Mouse (Mus musculus) bone marrow, adult 2 months (tissue): ENCODE measurements around the gene Sft2d2. TPM values are rescaled to one million over a fixed set of nuclear protein-coding genes. Genes with fewer than 3 reads are reported as not detected.

Experiments used
- H3K27ac ChIP-seq: fragments of 200-500 bp; 2 replicates; pipeline ENCODE4 v1.5.1; 2012; ENCODE audit warnings: low read depth, mild to moderate bottlenecking, control low read depth, inconsistent platforms, low read length; ENCODE audit not compliant: control insufficient read depth, poor library complexity, insufficient read depth
- H3K4me1 ChIP-seq: fragments of 200-500 bp; 2 replicates; pipeline ENCODE4 v1.6.1; 2011; ENCODE audit warnings: low read length; ENCODE audit not compliant: control insufficient read depth, insufficient read depth
- H3K4me3 ChIP-seq: fragments of 200-500 bp; replicated peaks from 2 replicates; pipeline ENCODE3; 2011; ENCODE audit warnings: mild to moderate bottlenecking, low read depth, low read length, control low read depth; ENCODE audit not compliant: control insufficient read depth
- CTCF ChIP-seq: fragments of 200-500 bp; IDR thresholded peaks from 2 replicates; pipeline ENCODE4 v1.5.1; 2011; ENCODE audit warnings: low read length, control low read depth; ENCODE audit not compliant: control insufficient read depth, insufficient read depth
- POLR2A ChIP-seq: fragments of 200-500 bp; IDR thresholded peaks from 2 replicates; pipeline ENCODE4 v1.6.1; 2011; ENCODE audit warnings: low read depth, mild to moderate bottlenecking, control low read depth, low read length, borderline replicate concordance; ENCODE audit not compliant: control insufficient read depth
- WGBS: fragments of 180-500 bp; shearing (Covaris S2); methylation state at CpG from one replicate; pipeline ENCODE4 v1.1.7; 2018; 5-methylcytosine and 5-hydroxymethylcytosine counted together
- polyA plus RNA-seq: library from polyadenylated mRNA; stranded (reverse); fragments of >200 nt; gene quantifications from 2 replicates; pipeline ENCODE4 v1.2.4, GENCODE M21; 2011; ENCODE audit warnings: low replicate concordance; ENCODE audit not compliant: missing spikeins, insufficient read depth, insufficient read length

Sft2d2 gene
- polyA plus RNA-seq, 1 experiment: 14.3 TPM

DNA sequence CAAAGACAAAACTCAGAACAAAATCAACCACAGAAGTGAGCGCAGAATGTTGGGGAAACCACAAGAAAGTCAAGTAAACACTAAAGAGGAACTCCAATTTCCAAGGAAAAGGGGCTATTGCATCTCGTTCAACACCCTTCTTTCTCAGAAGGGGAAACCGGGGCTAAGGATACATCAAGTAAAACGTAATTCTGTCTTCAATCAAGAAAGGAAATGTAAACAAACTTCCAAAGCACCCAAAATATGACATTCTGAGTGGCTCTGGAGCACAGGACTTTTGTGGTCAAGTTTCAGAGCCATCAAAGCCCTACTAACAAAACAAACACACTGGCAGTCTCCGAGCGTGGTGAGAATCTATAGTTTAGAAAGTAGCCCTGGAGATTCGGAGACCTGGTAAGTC is 812 bp downstream of the Sft2d2 start:
- H3K4me3 ChIP-seq: peak overlapping the region; percentile 80
- peak overlapping the region; percentile 93 for H3K27ac ChIP-seq
- peaks cover 4% of the 10 kb centered on the region; the same call in 1 of the 2 replicates for H3K4me1 ChIP-seq
- no peak for TF ChIP-seq POLR2A
- no peak for TF ChIP-seq CTCF
- WGBS: 0% methylated on average over 7 of the region's 7 CpGs

DNA sequence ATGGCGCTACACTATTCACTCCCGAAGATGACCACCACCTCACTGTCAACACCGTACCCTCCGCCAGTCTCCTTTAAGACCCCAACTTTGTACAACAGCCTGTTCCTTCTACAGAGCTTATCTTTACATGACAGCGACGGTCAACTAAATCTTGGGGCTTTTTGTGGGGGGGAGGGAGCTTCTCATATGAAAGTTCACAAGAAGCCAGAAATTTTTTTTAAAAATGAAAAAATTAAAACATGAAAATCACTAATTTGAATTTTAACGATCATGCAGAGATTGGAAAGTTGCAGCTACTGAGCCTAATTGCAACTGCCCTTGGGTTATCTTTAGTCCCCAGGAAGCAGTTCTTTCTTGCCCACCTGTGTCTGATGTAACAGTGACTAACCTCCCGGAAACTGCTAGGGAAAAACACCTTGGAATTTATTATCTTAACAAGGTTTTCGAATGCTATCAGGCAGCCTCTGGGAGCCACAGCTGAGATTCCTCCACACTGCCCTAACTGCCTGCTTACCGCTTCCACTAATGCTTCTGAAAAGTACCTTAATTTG is 1.4 kb downstream of the Sft2d2 start:
- 6% methylated on average over 10 of the region's 10 CpGs for WGBS

DNA sequence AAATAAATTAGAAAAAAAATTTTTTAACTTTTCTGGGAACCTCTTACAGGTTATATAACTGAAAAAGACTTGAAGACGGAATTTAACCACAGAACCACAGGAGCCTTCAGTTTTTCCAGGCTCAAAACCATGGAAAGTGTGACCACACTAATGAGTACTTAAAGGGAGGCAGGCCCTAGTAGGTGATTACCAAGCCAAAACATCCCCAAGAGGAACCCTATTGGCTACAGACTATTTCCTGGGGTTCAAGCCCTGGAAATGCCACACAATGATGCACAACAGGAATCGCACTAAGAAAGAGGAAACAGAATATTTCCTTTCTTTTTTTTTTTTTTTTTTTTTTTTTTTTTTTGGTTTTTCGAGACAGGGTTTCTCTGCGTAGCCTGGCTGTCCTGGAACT is 2.1 kb downstream of the Sft2d2 start:
- no peak overlapping the region for H3K4me3 ChIP-seq
- H3K4me1 ChIP-seq: peaks cover 11% of the 10 kb centered on the region
- no peak overlapping the region for H3K27ac ChIP-seq
- TF ChIP-seq CTCF (no peak), POLR2A (no peak)
- WGBS: 16% methylated on average over 4 of the region's 4 CpGs

More for the DNA sequence above, 1.4 kb downstream of the Sft2d2 start:
- H3K4me1 ChIP-seq: peaks cover 7% of the 10 kb centered on the region; the same call in 1 of the 2 replicates
- no peak overlapping the region; the same call in 1 of the 2 replicates for H3K27ac ChIP-seq
- no peak for TF ChIP-seq CTCF
- TF ChIP-seq POLR2A: no peak
- H3K4me3 ChIP-seq: peak overlapping the region; percentile 31

DNA sequence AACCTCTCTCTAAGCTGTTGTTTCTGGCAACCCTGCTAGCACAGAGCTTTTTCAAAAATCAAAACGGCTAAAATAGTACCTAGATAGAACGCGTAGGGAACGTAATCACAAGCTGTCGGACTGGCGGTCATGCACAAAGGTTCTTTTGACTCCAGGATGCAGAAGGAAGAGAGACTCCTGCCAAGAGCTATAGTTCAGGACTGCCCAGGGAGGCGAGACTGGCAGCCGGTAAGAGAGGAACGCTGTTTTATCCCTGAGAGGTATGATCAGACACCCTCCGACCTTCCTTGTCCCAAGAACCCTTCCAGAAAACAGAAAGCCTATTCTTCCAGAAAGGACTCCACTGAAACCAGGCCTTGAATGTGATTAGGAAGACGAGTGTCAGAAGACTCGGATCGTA is 2.6 kb downstream of the Sft2d2 start:
- peaks cover 11% of the 10 kb centered on the region for H3K4me1 ChIP-seq
- WGBS: 66% methylated on average over 13 of the region's 13 CpGs

DNA sequence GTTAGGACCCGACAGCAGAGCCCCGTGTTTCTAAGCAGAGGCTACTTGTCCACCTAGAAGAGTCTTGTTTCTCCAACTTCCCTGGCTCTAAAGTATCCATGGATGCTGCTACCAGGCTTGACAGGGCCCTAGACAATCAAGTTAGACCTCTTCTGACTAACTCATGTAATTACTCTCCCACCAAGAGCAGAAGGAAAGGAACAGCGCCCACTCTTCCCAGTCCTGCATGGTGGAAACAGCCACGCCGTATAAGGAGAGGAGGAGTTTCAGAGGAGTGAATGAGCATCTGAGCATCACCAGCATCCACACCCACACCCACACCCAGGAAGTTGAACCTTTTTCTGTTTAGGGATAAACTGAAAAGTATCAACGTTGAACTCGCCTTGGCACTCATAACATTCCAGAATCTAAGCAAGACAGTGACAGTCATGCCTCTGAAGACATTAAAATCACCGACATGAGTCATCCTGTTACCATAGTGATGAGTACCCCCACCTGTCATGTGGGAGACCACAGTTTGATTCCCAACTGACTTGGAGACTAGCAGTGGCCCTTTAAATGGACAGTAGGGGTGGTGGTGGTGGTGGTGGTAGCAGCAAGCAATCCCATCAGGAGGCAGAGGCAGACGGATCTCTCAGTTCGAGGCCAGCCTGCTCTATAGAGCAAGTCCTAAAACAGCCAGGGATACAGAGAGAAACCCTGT is 3.5 kb downstream of the Sft2d2 start:
- Histone ChIP-seq H3K4me1 (peaks cover 12% of the 10 kb centered on the region), H3K27ac (no peak overlapping the region), H3K4me3 (no peak overlapping the region)
- TF ChIP-seq CTCF (no peak), POLR2A (no peak)
- 80% methylated on average over 10 of the region's 10 CpGs for WGBS

More for the DNA sequence above, 2.6 kb downstream of the Sft2d2 start:
- Histone ChIP-seq H3K4me3 (no peak overlapping the region), H3K27ac (no peak overlapping the region)
- TF ChIP-seq POLR2A (no peak), CTCF (no peak)

DNA sequence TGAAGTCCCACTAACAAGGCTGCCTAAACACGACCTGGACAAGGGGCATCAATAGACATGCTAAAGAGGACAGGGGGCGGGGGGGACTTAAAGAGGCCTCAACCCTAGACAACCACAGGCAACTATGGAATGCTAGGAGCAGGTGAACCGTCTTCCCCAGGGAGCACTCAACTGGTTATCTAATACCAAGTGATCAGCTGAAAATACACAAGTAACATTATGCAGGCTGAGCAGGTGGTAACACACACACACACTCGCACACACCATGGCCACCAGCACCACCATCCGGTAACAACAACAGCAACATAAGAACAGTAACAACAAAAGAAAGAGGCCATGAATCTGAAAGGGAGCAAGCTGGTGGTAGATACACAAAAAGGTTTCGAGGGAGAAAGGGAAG is 4.2 kb downstream of the Sft2d2 start:
- Histone ChIP-seq H3K4me1 (peaks cover 12% of the 10 kb centered on the region), H3K27ac (no peak overlapping the region)

DNA sequence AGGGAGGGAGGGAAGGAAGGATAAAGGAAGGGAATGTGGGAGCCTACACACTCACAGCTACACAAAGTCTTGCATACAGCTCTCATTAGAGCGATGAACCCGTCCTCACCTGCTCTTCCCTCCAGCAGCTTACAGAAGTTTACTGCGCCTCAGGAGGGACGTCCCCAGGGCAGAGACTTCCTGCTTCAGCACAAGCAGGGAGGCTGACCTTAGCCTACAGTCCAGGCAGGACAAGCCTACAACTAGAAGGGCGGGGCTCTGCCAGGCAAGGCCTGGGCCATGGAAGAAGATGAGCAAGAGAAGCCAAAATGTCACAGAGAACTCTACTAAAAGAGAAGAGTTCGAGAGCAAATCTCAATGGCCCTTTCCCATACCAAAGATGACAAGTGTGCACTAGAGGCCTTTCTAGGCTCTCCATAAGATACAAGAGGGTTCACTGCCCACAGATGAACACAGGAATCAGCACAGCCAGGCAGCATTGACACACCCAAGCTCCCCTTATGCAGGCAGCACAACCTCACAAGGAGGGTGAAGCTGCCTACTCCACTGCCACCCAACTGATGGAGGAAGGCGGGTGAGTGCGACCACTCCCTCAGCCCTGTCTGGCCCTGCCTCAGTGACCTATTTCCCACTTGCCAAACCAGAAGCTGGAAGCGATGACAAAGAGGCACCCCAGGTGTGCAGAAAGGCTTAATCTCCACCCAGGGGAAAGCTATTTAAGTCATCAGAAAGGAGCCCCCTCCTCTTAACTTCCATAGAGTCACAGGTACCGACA is 5.2 kb downstream of the Sft2d2 start:
- TF ChIP-seq CTCF: no peak
- no peak for TF ChIP-seq POLR2A
- H3K27ac ChIP-seq: no peak overlapping the region
- H3K4me1 ChIP-seq: peaks cover 12% of the 10 kb centered on the region
- 55% methylated on average over 10 of the region's 10 CpGs for WGBS
- no peak overlapping the region for H3K4me3 ChIP-seq

More for the DNA sequence above, 4.2 kb downstream of the Sft2d2 start:
- 80% methylated on average over 6 of the region's 6 CpGs for WGBS
- H3K4me3 ChIP-seq: no peak overlapping the region
- no peak for TF ChIP-seq POLR2A
- no peak for TF ChIP-seq CTCF

DNA sequence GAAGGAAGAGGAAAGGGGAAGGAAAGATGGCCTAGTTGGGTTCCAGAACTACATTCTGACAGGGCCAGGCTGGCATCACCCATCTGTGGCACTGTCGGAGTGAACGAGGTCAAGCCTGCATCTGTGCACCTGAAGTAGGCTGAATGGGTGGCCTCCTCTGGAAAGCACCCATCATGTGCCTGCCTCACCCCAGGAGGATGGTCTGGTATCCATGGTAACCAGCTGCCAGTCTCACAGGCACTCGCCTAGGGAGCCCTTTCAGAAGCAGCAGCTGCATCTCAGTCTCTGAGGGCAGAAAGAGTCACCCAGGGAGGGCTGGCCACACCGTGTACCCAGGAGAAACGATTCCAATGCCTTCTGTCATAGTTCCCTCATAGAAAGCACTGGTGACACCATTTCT is 6.9 kb downstream of the Sft2d2 start:
- no peak for TF ChIP-seq CTCF
- TF ChIP-seq POLR2A: no peak
- Histone ChIP-seq H3K4me3 (no peak overlapping the region), H3K27ac (no peak overlapping the region; the same call in 1 of the 2 replicates), H3K4me1 (peaks cover 12% of the 10 kb centered on the region)
- 36% methylated on average over 5 of the region's 5 CpGs for WGBS
